Mouse (Mus musculus) kidney, adult 2 months (tissue): ENCODE measurements around the gene Cdhr4. TPM values are rescaled to one million over a fixed set of nuclear protein-coding genes. Genes with fewer than 3 reads are reported as not detected.

Source experiments
- DNase-seq: peaks from one replicate; pipeline ENCODE4 v3.0.0; 2021
- H3K27ac ChIP-seq: fragments of 200-500 bp; 2 replicates; pipeline ENCODE4 v1.5.1; 2012; ENCODE audit warnings: low read depth, low read length, control low read depth, inconsistent platforms; ENCODE audit not compliant: insufficient read depth
- H3K27me3 ChIP-seq: fragments of 200-500 bp; replicated peaks from 2 replicates; pipeline ENCODE4 v1.6.1; 2012; ENCODE audit warnings: mild to moderate bottlenecking, moderate library complexity, low read length, inconsistent platforms; ENCODE audit not compliant: control insufficient read depth, insufficient read depth
- H3K36me3 ChIP-seq: fragments of 200-500 bp; 2 replicates; pipeline ENCODE4 v1.6.1; 2012; ENCODE audit warnings: mild to moderate bottlenecking, moderate library complexity, low read length, inconsistent platforms; ENCODE audit not compliant: control insufficient read depth, insufficient read depth
- H3K4me1 ChIP-seq: fragments of 200-500 bp; 2 replicates; pipeline ENCODE4 v1.6.1; 2011; ENCODE audit warnings: low read length; ENCODE audit not compliant: control insufficient read depth, insufficient read depth
- H3K4me3 ChIP-seq: fragments of 200-500 bp; 2 replicates; pipeline ENCODE4 v1.5.1; 2011; ENCODE audit warnings: mild to moderate bottlenecking, low read depth, low read length, control low read depth; ENCODE audit not compliant: insufficient read depth
- CTCF ChIP-seq: fragments of 200-500 bp; conservative IDR thresholded peaks from 2 replicates; pipeline ENCODE4 v1.5.1; 2011; ENCODE audit warnings: low read depth, mild to moderate bottlenecking, control low read depth, low read length, moderate library complexity, mixed read lengths; ENCODE audit not compliant: insufficient read depth, insufficient read length
- POLR2A ChIP-seq: fragments of 200-500 bp; IDR thresholded peaks from one replicate; pipeline ENCODE4 v1.6.1; 2011; ENCODE audit warnings: low read depth, low read length, control low read depth
- WGBS: fragments of 180-500 bp; shearing (Covaris S2); methylation state at CpG from one replicate; pipeline ENCODE4 v1.1.7; 2018; 5-methylcytosine and 5-hydroxymethylcytosine counted together
- polyA plus RNA-seq: library from polyadenylated mRNA; depleted of rRNA; stranded (reverse); fragments of >200 nt; gene quantifications from 2 replicates; pipeline ENCODE4 v1.2.3, GENCODE M21; 2012

The Cdhr4 gene
- polyA plus RNA-seq, 1 experiment, result 0.94 TPM

DNA sequence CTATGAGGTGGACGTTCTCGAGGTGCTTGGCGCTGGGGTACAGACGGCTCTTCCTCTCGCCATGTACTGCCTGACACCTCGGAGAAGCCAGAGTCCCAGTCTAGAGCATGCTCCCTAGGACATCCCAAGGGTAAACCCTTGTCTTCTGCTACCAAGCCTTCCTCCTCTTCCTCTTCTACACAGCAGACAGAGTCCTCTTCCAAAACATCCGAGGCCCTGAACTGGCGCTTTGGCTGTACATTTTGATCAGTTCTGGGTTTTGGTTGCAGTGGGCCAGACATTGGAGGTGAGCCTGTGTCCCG is 7.6 kb upstream of the Cdhr4 start:
- peak overlapping the region; percentile 52 for H3K4me3 ChIP-seq
- TF ChIP-seq POLR2A, result no peak
- 68% methylated on average over 9 of the region's 9 CpGs for WGBS
- H3K36me3 ChIP-seq, result no peaks in the 10 kb centered on the region
- no peak for DNase-seq
- no peaks in the 10 kb centered on the region; the same call in 1 of the 2 replicates for H3K4me1 ChIP-seq
- H3K27me3 ChIP-seq, result no peaks in the 10 kb centered on the region
- peak overlapping the region; percentile 98 for H3K27ac ChIP-seq

DNA sequence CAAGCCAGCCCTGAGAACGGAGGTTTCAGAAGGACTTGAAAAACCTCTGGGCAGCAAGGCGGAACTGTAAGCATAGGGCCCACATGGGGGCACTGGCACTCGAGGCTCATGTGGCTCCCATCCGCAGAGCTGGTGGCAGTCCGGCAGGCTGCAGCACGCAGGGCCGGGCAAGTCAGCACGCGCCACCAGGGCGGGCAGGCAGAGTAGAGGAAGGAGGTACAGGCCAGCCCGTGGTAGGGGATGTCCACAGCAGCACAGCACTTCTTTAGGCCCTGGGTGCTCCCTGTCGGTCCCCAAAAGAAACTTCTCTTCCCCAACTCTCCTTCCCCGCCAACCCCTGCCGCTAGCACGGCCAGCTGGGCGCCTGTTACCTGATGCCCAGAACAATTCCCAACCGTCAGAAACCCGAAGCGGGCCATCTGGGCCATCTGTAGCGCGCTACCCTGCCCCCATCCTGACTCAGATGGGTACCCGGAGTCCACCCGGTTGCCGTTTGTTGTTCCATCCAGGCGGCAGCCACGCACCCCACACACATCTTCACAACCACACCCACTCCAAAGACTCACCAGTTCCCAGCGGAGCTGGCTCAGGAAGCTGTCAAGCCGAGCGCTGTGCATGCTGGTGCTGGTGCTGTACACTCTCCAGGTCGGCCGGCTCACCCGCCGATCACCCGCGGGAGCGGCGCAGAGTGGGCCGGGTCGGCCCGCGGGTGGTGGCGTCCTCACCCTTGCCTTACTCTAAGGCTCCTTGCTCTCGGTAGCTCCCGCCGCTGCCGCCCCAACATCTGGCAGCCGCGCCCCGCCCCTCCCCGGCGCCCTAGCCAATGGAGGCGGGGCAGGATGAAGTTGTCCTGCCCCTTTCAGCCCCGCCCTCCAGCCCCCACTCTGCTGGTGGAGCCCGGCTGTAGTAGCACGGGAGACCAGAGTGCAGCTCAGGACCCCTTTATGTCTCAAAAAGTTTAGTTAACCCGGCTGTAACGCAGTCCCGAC is 6.9 kb upstream of the Cdhr4 start, which contains the start of gene Inka1:
Gene Inka1, minus strand, starts transcription at position 749 of the 989 bp plus-strand sequence.
- Histone ChIP-seq H3K27ac (peak within 1 kb of the TSS; percentile 98), H3K27me3 (no peaks in the 10 kb centered on the region), H3K4me3 (peak within 1 kb of the TSS; percentile 52), H3K36me3 (no peaks in the 10 kb centered on the region), H3K4me1 (no peaks in the 10 kb centered on the region; the same call in 1 of the 2 replicates)
- no peak for TF ChIP-seq CTCF
- peak; percentile 73 for TF ChIP-seq POLR2A
- DNase-seq, result peak; percentile 94
- 1% methylated on average over 58 of the region's 58 CpGs for WGBS

DNA sequence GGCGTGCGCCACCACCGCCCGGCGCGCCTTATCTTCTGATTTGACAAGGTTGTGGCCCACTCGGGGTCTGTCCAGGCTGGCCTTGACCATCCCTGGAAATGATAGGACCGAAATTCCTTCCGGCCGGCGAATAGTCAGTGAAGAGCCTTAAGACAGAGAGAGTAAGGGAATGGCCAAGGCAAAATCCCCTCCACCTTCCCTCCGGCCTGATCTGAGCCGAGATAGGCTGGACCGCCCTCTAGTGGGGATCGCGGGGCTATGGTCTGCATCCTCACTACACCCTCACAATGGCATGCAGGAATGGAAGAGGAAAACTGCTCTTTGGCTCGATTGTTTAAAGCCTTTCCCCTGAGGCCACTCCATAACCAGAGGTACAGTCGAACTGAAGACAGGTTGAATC is 5.9 kb upstream of the Cdhr4 start:
- Histone ChIP-seq H3K27ac (no peak overlapping the region), H3K27me3 (no peaks in the 10 kb centered on the region), H3K36me3 (no peaks in the 10 kb centered on the region), H3K4me1 (no peaks in the 10 kb centered on the region; the same call in 1 of the 2 replicates), H3K4me3 (no peak overlapping the region; the same call in 1 of the 2 replicates)
- TF ChIP-seq CTCF, result peak; percentile 95
- TF ChIP-seq POLR2A, result no peak
- peak; percentile 87 for DNase-seq
- WGBS, result 4% methylated on average over 18 of the region's 18 CpGs

DNA sequence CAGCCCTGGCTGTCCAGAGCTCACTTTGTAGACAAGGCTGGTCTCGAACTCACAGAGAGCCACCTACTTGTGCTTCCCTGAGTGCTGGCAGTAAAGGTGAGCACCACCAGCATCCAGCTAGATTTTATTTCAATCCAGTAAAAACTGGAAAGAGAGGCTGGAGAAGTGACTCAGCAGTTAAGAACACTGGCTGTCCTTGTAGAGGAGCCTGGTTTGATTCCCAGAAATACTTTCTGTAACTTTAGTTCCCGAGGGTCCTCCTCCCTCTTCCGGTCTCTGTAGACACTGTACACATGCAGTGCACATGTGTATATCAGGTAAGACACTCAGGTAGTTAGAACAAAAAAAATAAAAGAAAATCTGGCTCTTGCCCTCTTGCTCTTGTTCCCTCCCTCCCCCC is 4.3 kb upstream of the Cdhr4 start:
- TF ChIP-seq POLR2A (no peak), CTCF (no peak)
- Histone ChIP-seq H3K36me3 (no peaks in the 10 kb centered on the region), H3K4me3 (no peak overlapping the region), H3K27ac (no peak overlapping the region), H3K27me3 (no peaks in the 10 kb centered on the region), H3K4me1 (no peaks in the 10 kb centered on the region; the same call in 1 of the 2 replicates)
- 68% methylated on average over 3 of the region's 3 CpGs for WGBS
- no peak for DNase-seq

DNA sequence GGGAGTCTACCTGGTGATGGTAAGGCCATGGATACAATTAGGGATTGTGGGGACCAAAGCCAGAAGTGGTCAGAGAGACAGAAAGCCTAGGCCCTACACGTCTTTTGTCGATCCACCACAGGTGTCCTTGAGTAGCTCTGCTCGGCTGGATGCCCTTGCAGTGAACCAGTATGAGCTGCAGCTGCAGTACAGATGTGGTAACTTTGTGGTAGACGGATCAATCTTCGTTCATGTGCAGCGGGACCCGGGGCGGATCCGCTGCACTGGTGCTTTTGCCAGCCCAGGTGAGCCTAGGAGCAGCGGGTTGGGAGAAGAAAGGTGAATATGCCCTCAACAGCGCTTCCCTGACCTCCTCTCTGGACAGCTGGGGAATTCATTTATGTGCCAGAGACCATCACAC is 716 bp downstream of the Cdhr4 start:
- WGBS, result 94% methylated on average over 11 of the region's 11 CpGs
- no peaks in the 10 kb centered on the region for H3K4me1 ChIP-seq
- no peak overlapping the region for H3K4me3 ChIP-seq
- no peak for TF ChIP-seq CTCF
- no peak for TF ChIP-seq POLR2A
- no peaks in the 10 kb centered on the region for H3K36me3 ChIP-seq
- DNase-seq, result no peak
- no peaks in the 10 kb centered on the region for H3K27me3 ChIP-seq
- H3K27ac ChIP-seq, result no peak overlapping the region

DNA sequence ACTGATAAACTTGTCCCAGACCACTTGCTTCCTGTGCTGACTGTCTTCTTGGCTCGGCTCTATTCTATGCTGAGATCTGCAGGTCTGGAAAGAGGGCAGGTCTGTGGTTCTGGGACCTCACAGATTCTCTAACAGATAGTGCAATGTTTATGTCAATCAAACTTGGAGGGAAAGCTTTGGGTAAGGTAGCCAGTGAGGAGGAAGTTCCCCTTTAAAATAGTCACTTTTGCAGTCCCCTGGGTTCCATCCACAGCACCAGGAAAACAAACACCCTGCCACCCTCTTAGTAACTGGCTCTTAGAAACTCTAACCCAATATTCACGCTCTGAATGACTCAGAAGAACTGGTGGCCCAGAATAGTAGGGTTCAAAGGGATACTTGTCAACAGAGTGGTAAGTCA is 2.2 kb downstream of the Cdhr4 start:
- H3K27ac ChIP-seq, result no peak overlapping the region
- TF ChIP-seq CTCF (no peak), POLR2A (no peak)
- H3K4me3 ChIP-seq, result no peak overlapping the region
- no peaks in the 10 kb centered on the region for H3K27me3 ChIP-seq
- DNase-seq, result no peak
- no peaks in the 10 kb centered on the region for H3K4me1 ChIP-seq
- 53% methylated on average over 2 of the region's 2 CpGs for WGBS
- H3K36me3 ChIP-seq, result no peaks in the 10 kb centered on the region

DNA sequence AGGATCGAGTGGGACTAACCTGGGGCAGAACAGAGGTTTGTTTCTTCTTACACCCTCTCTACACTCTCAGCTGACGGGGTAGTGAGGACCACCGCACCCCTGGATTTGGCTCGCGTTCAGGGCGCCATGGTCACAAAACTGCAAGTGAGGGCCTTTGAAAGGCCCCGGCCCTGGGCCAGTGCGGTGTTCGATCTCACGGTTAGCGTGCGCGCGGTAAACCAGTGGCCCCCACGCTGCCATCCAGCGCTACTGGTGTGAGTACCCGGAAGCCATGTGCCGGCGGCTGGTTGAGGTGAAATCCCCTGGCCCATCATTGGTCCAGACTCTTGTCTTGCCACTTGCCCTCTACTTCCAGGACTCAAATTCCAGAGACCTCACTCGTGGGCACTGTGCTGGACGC is 3.2 kb downstream of the Cdhr4 start:
- H3K27ac ChIP-seq, result no peak overlapping the region
- WGBS, result 92% methylated on average over 21 of the region's 21 CpGs
- no peak for DNase-seq
- TF ChIP-seq POLR2A, result no peak
- no peak for TF ChIP-seq CTCF
- H3K36me3 ChIP-seq, result no peaks in the 10 kb centered on the region
- no peak overlapping the region for H3K4me3 ChIP-seq
- H3K27me3 ChIP-seq, result no peaks in the 10 kb centered on the region
- no peaks in the 10 kb centered on the region for H3K4me1 ChIP-seq

DNA sequence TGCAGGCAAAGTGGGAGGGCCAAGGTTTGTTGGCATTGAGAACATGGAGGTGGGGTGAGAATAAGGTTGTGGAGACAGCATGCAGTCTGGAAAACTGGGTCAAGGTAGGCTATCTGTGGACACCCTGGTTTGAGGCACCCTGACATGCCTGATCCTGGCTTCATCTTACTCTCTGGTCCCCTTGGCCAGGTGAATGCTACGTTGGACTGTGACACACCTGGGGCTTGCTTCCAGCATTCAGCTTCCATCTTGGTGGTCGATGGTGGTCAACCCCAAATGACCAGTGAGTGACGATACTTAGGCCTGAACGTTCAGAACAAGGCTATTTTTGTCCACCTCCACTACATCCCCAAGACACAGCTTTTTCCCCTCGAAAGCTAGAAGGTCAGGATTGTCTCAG is 3.8 kb downstream of the Cdhr4 start, which contains the start of gene Gm20662:
Gene Gm20662, plus strand, starts transcription at position 301 of the 400 bp plus-strand sequence.
- no peak for TF ChIP-seq POLR2A
- TF ChIP-seq CTCF, result no peak
- H3K36me3 ChIP-seq, result no peaks in the 10 kb centered on the region
- no peak for DNase-seq
- H3K27me3 ChIP-seq, result no peaks in the 10 kb centered on the region
- WGBS, result 96% methylated on average over 5 of the region's 5 CpGs
- H3K4me1 ChIP-seq, result no peaks in the 10 kb centered on the region
- H3K27ac ChIP-seq, result no peak within 1 kb of the TSS
- H3K4me3 ChIP-seq, result no peak within 1 kb of the TSS
